Mouse (Mus musculus): ENCODE results near the gene Lrrn2. TPM values are rescaled to one million over a fixed set of nuclear protein-coding genes. Genes with fewer than 3 reads are reported as not detected.

Lrrn2 gene
- polyA plus RNA-seq, 1 experiment from 2014 or later, result 3.0 TPM

DNA sequence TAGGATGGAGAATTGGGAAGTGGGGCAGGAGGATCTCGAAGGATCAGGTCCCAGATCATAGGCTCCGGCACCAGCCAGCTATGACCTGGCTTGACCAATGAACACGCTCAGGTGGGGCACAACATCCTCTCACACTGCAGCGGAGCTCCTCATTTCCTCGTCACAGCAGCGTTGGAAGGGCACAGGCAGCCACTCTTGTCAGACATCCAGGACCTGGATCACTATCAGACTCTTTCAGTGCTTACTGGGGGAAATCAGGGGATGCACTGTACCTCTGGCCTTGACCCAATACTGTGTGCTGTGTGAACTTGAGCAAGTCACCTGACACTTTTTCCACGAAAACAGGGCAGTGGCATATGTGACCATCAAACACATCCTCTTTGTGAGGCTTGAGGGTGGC, 45.2 kb downstream of the Lrrn2 start:
- DNase-seq (ENCODE audit: low spot score) (no peak), ATAC-seq (replicated peaks; ENCODE audit: insufficient number of reproducible peaks, low FRiP score, low TSS enrichment, low read depth) (no peak)
- no peaks in the 10 kb centered on the region for H3K4me1 ChIP-seq (ENCODE audit: control insufficient read depth, insufficient read depth, low read length)
- no peak overlapping the region for H3K4me3 ChIP-seq (ENCODE audit: low read depth, low read length)
- no peak overlapping the region for H3K4me2 ChIP-seq (ENCODE audit: low read depth, low read length)
- WGBS, result 80% methylated on average over 7 of the region's 7 CpGs
- no peaks in the 10 kb centered on the region for H3K36me3 ChIP-seq (replicated peaks; ENCODE audit: control insufficient read depth, insufficient read depth, low read depth, low read length)
- no peaks in the 10 kb centered on the region for H3K27me3 ChIP-seq (ENCODE audit: control insufficient read depth, insufficient read depth, low read length)
- H3K27ac ChIP-seq (replicated peaks; ENCODE audit: low read depth, low read length), result no peak overlapping the region
- no peaks in the 10 kb centered on the region for H3K9me3 ChIP-seq (replicated peaks; ENCODE audit: control insufficient read depth, low read length)
- H3K9ac ChIP-seq (replicated peaks; ENCODE audit: low read length), result no peak overlapping the region

DNA sequence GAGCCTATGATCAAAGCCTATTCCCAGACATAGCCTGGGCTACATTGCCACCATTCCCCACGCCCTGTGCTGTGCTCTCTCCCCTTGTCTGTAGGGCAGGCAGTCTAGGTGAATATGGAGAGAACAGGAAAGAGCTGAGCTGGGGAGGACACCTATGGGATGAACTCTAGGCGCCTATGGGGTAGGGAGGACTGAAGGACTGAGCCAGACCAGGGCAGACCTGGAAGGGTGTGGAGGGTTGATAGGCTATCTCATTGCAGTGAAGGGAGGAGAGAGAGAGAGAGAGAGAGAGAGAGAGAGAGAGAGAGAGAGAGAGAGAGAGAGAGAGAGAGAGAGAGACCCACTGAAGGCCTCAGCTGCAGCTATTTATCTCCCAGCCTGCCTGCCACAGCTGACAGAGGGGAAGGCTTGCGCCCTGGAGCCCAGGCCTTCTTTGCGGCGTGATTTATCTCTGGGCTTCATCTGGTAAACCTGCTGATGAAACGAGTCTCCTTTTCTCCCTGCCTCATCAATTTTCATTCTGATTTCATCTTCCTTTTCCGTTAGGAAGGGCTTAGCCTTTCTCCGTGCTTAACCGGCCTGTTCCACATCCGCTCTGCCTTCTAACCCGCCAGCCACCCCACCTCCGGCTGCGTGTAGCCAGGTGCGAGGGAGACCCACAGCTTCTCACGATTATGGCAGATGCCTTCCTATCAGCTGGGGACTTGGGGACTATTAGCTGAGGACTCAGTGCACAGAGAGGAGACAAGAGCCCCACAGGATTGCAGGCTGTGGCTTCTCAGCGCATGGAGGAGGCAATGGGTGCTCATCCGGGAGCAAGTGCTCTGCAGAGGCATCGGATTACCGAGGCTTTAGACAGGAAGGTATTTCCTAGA, 48.2 kb downstream of the Lrrn2 start:
- no peak overlapping the region for H3K4me3 ChIP-seq (ENCODE audit: low read depth, low read length)
- no peak overlapping the region for H3K9ac ChIP-seq (replicated peaks; ENCODE audit: low read length)
- 46% methylated on average over 19 of the region's 19 CpGs for WGBS
- H3K9me3 ChIP-seq (replicated peaks; ENCODE audit: control insufficient read depth, low read length), result no peaks in the 10 kb centered on the region
- ATAC-seq (replicated peaks; ENCODE audit: insufficient number of reproducible peaks, low FRiP score, low TSS enrichment, low read depth) (no peak; the same call in 1 of the 2 replicates), DNase-seq (ENCODE audit: low spot score) (no peak)
- no peaks in the 10 kb centered on the region for H3K27me3 ChIP-seq (ENCODE audit: control insufficient read depth, insufficient read depth, low read length)
- H3K4me1 ChIP-seq (ENCODE audit: control insufficient read depth, insufficient read depth, low read length), result no peaks in the 10 kb centered on the region
- H3K4me2 ChIP-seq (ENCODE audit: low read depth, low read length), result no peak overlapping the region
- no peaks in the 10 kb centered on the region for H3K36me3 ChIP-seq (replicated peaks; ENCODE audit: control insufficient read depth, insufficient read depth, low read depth, low read length)
- no peak overlapping the region for H3K27ac ChIP-seq (replicated peaks; ENCODE audit: low read depth, low read length)

DNA sequence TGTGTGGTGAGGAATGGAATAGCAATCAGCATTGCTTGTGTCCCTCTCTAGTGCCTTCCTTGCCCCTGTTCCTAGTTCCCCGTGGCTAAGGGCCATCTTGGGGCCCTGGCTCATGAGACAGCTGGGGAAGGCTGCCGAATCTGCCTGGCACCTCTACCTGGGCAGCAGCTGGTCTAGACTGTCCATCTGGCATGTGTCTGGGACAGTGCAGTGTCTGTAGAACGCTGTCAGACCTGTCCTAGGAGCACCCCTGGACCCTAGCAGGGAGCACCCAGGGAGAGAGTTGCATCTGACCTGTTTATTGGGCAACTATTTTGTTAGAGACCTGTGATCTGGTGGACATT, 48.8 kb downstream of the Lrrn2 start:
- DNase-seq (ENCODE audit: low spot score) (no peak), ATAC-seq (replicated peaks; ENCODE audit: insufficient number of reproducible peaks, low FRiP score, low TSS enrichment, low read depth) (no peak)
- H3K4me2 ChIP-seq (ENCODE audit: low read depth, low read length), result no peak overlapping the region
- no peaks in the 10 kb centered on the region for H3K4me1 ChIP-seq (ENCODE audit: control insufficient read depth, insufficient read depth, low read length)
- WGBS, result 64% methylated on average over 3 of the region's 3 CpGs
- no peaks in the 10 kb centered on the region for H3K27me3 ChIP-seq (ENCODE audit: control insufficient read depth, insufficient read depth, low read length)
- no peaks in the 10 kb centered on the region for H3K9me3 ChIP-seq (replicated peaks; ENCODE audit: control insufficient read depth, low read length)
- H3K9ac ChIP-seq (replicated peaks; ENCODE audit: low read length), result no peak overlapping the region
- H3K27ac ChIP-seq (replicated peaks; ENCODE audit: low read depth, low read length), result no peak overlapping the region
- no peaks in the 10 kb centered on the region for H3K36me3 ChIP-seq (replicated peaks; ENCODE audit: control insufficient read depth, insufficient read depth, low read depth, low read length)
- H3K4me3 ChIP-seq (ENCODE audit: low read depth, low read length), result no peak overlapping the region

DNA sequence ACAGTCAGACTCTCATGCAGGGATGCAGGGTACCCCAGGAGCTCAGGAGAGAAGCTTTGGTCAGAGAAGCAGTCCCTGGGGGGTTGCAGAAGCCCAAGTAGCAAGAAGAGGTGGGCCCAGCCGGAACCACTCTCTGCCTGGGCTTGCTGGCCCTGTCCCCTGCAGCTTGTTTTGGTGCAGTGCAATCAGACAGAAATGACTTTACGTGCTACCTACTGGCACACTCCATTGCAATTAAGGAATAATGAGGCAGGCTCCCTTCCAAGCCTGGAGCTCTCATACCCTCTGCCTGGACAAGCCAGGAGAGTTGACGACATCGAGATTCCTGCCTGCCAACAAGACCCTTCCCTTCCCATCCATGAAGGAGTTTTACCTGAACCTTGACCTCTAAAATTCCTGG, 50.2 kb downstream of the Lrrn2 start:
- DNase-seq (ENCODE audit: low spot score) (no peak), ATAC-seq (replicated peaks; ENCODE audit: insufficient number of reproducible peaks, low FRiP score, low TSS enrichment, low read depth) (no peak)
- Histone ChIP-seq H3K9ac (replicated peaks; ENCODE audit: low read length) (no peak overlapping the region), H3K27ac (replicated peaks; ENCODE audit: low read depth, low read length) (no peak overlapping the region), H3K36me3 (replicated peaks; ENCODE audit: control insufficient read depth, insufficient read depth, low read depth, low read length) (no peaks in the 10 kb centered on the region), H3K27me3 (ENCODE audit: control insufficient read depth, insufficient read depth, low read length) (no peaks in the 10 kb centered on the region), H3K4me2 (ENCODE audit: low read depth, low read length) (no peak overlapping the region), H3K4me1 (ENCODE audit: control insufficient read depth, insufficient read depth, low read length) (no peaks in the 10 kb centered on the region), H3K4me3 (ENCODE audit: low read depth, low read length) (no peak overlapping the region), H3K9me3 (replicated peaks; ENCODE audit: control insufficient read depth, low read length) (no peaks in the 10 kb centered on the region)
- 65% methylated on average over 4 of the region's 4 CpGs for WGBS

- H3K4me2 ChIP-seq (ENCODE audit: low read depth, low read length), result no peak overlapping the region
- H3K4me3 ChIP-seq (ENCODE audit: low read depth, low read length), result no peak overlapping the region
- H3K27me3 ChIP-seq (ENCODE audit: control insufficient read depth, insufficient read depth, low read length), result no peaks in the 10 kb centered on the region
- no peaks in the 10 kb centered on the region for H3K4me1 ChIP-seq (ENCODE audit: control insufficient read depth, insufficient read depth, low read length)
- ATAC-seq (replicated peaks; ENCODE audit: insufficient number of reproducible peaks, low FRiP score, low TSS enrichment, low read depth) (no peak), DNase-seq (ENCODE audit: low spot score) (no peak)
- H3K27ac ChIP-seq (replicated peaks; ENCODE audit: low read depth, low read length), result no peak overlapping the region
- no peak overlapping the region for H3K9ac ChIP-seq (replicated peaks; ENCODE audit: low read length)
- no peaks in the 10 kb centered on the region for H3K36me3 ChIP-seq (replicated peaks; ENCODE audit: control insufficient read depth, insufficient read depth, low read depth, low read length)
- WGBS, result 85% methylated on average over 2 of the region's 2 CpGs
- no peaks in the 10 kb centered on the region for H3K9me3 ChIP-seq (replicated peaks; ENCODE audit: control insufficient read depth, low read length)
Observed at GRCm38 (mm10) chr1:132932421-132932820, 52.3 kb downstream of the Lrrn2 start.

GRCm38 (mm10) chr1:132934856-132935255, 54.8 kb downstream of the Lrrn2 start:
- Histone ChIP-seq H3K27ac (replicated peaks; ENCODE audit: low read depth, low read length) (no peak overlapping the region), H3K9ac (replicated peaks; ENCODE audit: low read length) (no peak overlapping the region), H3K4me3 (ENCODE audit: low read depth, low read length) (no peak overlapping the region), H3K27me3 (ENCODE audit: control insufficient read depth, insufficient read depth, low read length) (no peaks in the 10 kb centered on the region), H3K4me1 (ENCODE audit: control insufficient read depth, insufficient read depth, low read length) (no peaks in the 10 kb centered on the region), H3K36me3 (replicated peaks; ENCODE audit: control insufficient read depth, insufficient read depth, low read depth, low read length) (no peaks in the 10 kb centered on the region), H3K4me2 (ENCODE audit: low read depth, low read length) (no peak overlapping the region), H3K9me3 (replicated peaks; ENCODE audit: control insufficient read depth, low read length) (no peaks in the 10 kb centered on the region)
- 36% methylated on average over 7 of the region's 7 CpGs for WGBS
- peak; percentile 63 for DNase-seq (ENCODE audit: low spot score)
- ATAC-seq (replicated peaks; ENCODE audit: insufficient number of reproducible peaks, low FRiP score, low TSS enrichment, low read depth), result no peak

GRCm38 (mm10) chr1:132937296-132938030, 57.4 kb downstream of the Lrrn2 start:
- DNase-seq (ENCODE audit: low spot score) (no peak), ATAC-seq (replicated peaks; ENCODE audit: insufficient number of reproducible peaks, low FRiP score, low TSS enrichment, low read depth) (no peak)
- Histone ChIP-seq H3K36me3 (replicated peaks; ENCODE audit: control insufficient read depth, insufficient read depth, low read depth, low read length) (no peaks in the 10 kb centered on the region), H3K9ac (replicated peaks; ENCODE audit: low read length) (no peak overlapping the region), H3K27ac (replicated peaks; ENCODE audit: low read depth, low read length) (no peak overlapping the region), H3K27me3 (ENCODE audit: control insufficient read depth, insufficient read depth, low read length) (no peaks in the 10 kb centered on the region), H3K9me3 (replicated peaks; ENCODE audit: control insufficient read depth, low read length) (no peaks in the 10 kb centered on the region), H3K4me3 (ENCODE audit: low read depth, low read length) (no peak overlapping the region), H3K4me1 (ENCODE audit: control insufficient read depth, insufficient read depth, low read length) (no peaks in the 10 kb centered on the region), H3K4me2 (ENCODE audit: low read depth, low read length) (no peak overlapping the region)
- WGBS, result 87% methylated on average over 26 of the region's 26 CpGs

- no peak overlapping the region for H3K9ac ChIP-seq (replicated peaks; ENCODE audit: low read length)
- H3K4me3 ChIP-seq (ENCODE audit: low read depth, low read length), result no peak overlapping the region
- H3K9me3 ChIP-seq (replicated peaks; ENCODE audit: control insufficient read depth, low read length), result no peaks in the 10 kb centered on the region
- WGBS, result 85% methylated on average over 8 of the region's 8 CpGs
- H3K27me3 ChIP-seq (ENCODE audit: control insufficient read depth, insufficient read depth, low read length), result no peaks in the 10 kb centered on the region
- H3K4me2 ChIP-seq (ENCODE audit: low read depth, low read length), result no peak overlapping the region
- no peaks in the 10 kb centered on the region for H3K4me1 ChIP-seq (ENCODE audit: control insufficient read depth, insufficient read depth, low read length)
- H3K36me3 ChIP-seq (replicated peaks; ENCODE audit: control insufficient read depth, insufficient read depth, low read depth, low read length), result no peaks in the 10 kb centered on the region
- DNase-seq (ENCODE audit: low spot score), result no peak
- H3K27ac ChIP-seq (replicated peaks; ENCODE audit: low read depth, low read length), result no peak overlapping the region
- ATAC-seq (replicated peaks; ENCODE audit: insufficient number of reproducible peaks, low FRiP score, low TSS enrichment, low read depth), result no peak
Observed at GRCm38 (mm10) chr1:132938975-132939374, 58.9 kb downstream of the Lrrn2 start.
